Mouse (Mus musculus) brain, embryonic 14.5 days (tissue): ENCODE data around the gene Tex29. TPM values are rescaled to one million over a fixed set of nuclear protein-coding genes. Genes with fewer than 3 reads are reported as not detected.

ENCODE experiments used
- DNase-seq: peaks from one replicate; pipeline ENCODE4 v3.0.0-alpha.2; 2011; ENCODE audit warnings: low read depth
- CTCF ChIP-seq: fragments of 200-500 bp; IDR thresholded peaks from 2 replicates; pipeline ENCODE4 v1.5.1; 2012; ENCODE audit warnings: inconsistent platforms, mild to moderate bottlenecking, moderate library complexity, borderline replicate concordance; ENCODE audit not compliant: insufficient read depth, insufficient read length; ENCODE audit errors: extremely low read depth
- POLR2A ChIP-seq: fragments of 200-500 bp; IDR thresholded peaks from 2 replicates; pipeline ENCODE4 v1.6.1; 2012; ENCODE audit warnings: mild to moderate bottlenecking, inconsistent platforms, borderline replicate concordance; ENCODE audit not compliant: poor library complexity, insufficient read depth, insufficient read length, severe bottlenecking; ENCODE audit errors: extremely low read depth
- polyA plus RNA-seq: library from polyadenylated mRNA; depleted of rRNA; stranded (reverse); fragments of >200 nt; gene quantifications from 2 replicates; pipeline ENCODE4 v1.2.3, GENCODE M21; 2012; rRNA removed

Gene Tex29
- 0.12 TPM in 1 of 2 replicates, not detected in the other for polyA plus RNA-seq

DNA sequence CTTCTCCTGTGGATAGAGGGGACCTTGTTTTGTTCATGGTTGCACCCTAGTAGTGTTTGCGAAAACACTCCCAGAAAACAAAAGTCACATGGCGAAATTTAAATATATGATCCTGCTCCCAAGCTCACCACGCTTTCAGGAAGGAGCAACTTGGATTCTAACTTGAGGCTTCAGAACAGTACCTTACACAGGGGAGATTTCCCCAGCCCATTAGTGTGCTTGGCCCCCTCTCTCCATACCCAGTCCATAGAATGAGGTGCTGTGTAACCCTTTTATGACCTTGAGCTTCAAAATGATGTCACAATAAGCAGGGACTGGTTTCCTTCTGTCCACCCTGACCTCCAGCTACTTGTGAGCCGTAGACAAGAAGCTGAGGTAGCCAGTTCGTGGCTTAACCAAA, at the start of gene Tex29:
Gene Tex29, plus strand, starts transcription at position 301 of the 400 bp plus-strand sequence.
- no peak for TF ChIP-seq POLR2A
- TF ChIP-seq CTCF = no peak
- no peak for DNase-seq

DNA sequence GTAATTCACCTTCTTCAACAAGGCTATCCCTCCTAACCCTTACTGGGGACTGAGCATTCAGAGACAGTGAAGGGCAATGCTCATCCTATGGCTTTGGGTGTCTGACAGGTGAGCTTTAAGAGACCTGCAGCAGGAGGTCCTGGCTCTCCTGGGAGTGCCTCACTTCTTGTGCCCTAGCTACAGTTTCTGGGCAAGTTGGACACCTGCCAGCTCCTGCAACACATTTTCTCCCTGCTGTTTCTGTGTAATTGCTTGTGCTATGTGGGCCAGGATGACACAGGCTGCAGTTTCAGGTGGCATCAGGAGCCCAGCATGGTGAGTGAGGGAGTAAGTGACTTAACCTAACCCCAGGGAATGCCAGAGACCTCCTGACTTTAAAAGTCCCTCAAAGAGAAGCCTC, 45.3 kb upstream of the Tex29 start:
- TF ChIP-seq CTCF = no peak
- no peak for TF ChIP-seq POLR2A
- DNase-seq = peak; percentile 48

DNA sequence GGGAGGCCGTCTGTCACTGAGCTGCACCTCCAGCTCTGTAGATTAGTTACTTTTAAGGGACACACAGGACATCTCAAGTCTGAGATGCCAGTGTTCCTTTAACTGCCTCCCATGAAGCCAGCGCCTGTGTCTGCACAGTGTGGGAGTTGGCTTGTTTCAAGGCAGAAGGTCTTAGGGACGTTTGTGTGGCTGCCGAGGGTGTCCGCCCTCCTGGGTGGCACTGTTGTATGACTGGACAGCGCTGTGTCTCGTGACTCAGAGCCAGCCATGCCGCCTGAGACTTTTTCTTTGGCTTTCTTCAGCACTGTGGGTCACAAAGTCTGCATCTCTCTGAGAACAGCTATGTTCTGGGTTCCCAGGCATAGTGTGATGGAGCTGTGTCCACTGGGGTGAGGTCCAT, 43.1 kb upstream of the Tex29 start:
- DNase-seq = no peak
- TF ChIP-seq POLR2A (no peak), CTCF (no peak)

DNA sequence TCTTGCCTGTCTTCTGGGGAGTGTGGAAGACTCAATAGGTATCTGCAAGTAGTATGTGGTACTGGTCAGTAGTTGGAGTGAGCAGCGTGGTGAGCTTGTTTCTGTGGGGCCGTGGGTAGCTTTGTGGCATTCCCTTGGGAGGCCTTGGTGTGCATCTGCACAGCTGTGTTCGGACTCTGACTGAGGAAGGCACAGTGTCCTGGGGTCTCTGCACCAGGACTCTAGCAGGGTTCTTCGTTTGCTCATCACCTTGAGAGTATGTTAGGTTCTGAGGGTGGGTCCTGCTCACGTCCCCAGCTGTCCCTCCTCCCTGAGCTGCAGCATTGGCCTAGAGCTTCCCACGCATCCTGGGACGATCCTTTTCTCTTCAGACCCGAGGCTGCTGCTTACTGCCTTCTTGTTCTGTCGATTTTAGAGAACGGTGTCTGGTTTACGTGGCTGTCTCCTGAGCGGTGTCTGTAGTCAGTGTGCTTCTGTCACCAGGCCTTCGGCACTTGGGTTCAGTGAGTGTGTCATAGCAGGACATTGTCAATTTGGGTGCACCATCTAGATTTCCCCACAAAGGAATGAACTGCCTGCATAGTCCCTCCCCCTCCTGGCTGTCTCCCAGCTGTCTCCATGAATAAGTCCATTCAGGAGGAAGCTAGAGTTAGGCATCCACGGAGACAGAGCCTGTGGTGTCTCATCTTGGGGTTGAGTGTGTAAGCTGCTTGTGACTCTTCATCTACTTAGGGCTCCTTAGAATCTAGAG, 42.4 kb upstream of the Tex29 start:
- DNase-seq = peak; percentile 65
- no peak for TF ChIP-seq POLR2A
- no peak for TF ChIP-seq CTCF

DNA sequence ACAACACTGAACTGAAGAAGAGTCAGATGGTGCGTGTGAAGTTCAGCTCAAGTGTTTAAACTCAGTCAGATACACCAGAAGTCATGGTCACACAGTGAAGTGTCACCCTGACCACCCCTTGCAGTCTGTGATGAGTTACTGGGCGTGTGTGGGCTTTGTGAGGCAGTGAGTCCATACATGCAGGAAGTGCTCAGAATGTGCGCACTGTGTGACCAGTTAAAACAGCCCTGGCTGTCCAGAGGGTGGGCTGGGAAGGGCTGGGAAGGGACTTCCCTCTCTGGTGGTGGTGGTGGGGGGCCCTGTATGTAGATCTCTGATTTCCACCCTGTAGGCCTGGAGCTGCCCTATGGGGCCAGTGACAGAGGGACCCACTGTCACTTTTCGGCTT, 41.8 kb upstream of the Tex29 start:
- DNase-seq = no peak
- TF ChIP-seq POLR2A (no peak), CTCF (no peak)

DNA sequence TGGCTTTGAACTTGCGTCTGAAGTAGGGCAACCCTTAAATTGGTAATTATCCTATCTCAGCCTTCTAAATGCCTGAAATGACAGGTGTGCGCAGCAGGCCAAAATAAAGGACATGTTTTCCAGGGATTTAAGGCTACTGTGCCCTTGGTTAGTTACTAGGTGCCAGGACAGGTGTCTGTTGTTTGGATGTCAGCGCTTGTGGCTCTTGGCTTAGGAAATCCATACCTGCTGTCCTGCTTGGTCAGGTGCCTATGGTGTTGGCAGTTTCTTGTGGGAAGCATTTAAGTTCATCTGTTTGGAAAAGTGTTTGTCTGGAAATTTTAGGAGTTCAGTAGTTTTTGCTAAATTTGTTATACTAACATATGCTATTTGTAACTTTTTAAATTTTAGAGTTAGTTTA, 41.2 kb upstream of the Tex29 start:
- TF ChIP-seq POLR2A (no peak), CTCF (no peak)
- no peak for DNase-seq

DNA sequence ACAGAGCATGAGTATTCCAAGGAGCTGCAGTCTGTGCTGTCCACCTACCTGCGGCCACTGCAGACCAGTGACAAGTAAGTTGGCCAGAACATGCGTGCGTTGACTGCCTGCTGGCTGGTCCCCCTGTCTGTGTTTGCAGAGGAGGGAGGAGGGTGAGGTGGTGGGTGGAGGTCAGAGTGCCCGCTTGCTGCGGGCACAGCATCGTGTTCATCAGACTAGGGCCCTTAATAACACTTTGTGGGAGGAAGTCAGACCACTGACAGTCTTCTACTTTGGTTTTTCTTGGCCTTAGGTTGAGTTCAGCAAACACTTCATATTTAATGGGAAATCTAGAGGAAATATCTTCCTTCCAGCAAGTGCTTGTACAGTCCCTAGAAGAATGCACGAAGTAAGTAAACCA, 39.8 kb upstream of the Tex29 start:
- DNase-seq = no peak
- no peak for TF ChIP-seq CTCF
- TF ChIP-seq POLR2A = no peak

DNA sequence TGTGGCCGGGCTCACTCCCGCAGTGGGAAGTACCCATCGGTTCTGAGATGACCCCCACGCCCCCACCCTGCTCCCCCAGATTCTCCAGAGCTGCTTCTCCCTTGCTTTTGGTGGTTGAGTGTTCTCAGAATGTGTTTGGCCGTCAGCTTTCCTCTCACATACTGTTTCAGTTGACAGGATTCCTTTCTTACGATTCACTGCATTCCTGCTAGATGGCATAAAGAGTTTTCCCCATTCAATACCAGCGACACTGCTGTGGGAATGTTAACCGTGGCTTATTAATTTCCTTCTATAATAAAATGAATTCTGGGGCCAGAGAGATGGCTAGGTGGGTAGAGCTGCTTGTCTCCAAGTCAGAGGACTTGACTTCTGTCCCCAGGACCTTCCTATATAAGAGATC, 38.7 kb upstream of the Tex29 start:
- peak; percentile 43 for DNase-seq
- TF ChIP-seq POLR2A (no peak), CTCF (no peak)

DNA sequence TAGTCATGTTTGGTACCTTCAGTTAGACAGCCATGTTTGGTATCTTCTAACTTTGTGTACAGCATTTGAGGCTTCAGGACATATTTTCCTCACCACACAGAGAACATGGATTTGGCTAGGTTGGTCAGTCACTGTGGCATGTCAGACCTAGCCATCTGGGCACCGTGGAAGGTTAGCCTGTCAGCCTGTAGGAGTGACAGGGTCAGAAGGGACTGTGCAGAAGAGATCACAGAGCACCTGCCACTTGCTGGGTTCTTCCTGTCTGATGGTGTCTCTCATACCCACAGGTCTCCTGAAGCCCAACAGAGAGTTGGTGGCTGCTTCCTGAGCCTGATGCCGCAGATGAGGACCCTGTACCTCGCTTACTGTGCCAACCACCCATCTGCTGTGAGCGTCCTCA, 35.4 kb upstream of the Tex29 start:
- TF ChIP-seq CTCF (no peak), POLR2A (no peak)
- DNase-seq = no peak

DNA sequence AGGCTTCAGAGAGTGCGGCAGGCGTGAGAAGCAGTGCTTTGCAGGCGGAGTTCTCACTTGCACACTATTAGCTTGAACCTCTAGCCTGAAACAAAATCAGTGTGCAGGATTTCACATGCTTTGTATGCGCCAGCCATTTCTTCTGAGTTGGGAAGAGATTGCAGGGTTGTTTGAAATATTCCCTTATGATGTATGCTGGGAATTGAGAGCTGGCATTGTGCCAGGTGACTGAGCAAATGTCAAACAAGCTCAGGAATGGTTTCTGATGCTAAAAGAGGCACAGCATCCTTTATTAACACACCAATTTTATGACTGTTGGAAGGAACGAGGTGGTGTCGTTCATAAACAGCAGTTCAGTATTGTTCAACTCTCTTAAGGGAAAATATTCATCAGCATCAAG, 34.0 kb upstream of the Tex29 start:
- peak; percentile 64 for DNase-seq
- TF ChIP-seq POLR2A (no peak), CTCF (no peak)

DNA sequence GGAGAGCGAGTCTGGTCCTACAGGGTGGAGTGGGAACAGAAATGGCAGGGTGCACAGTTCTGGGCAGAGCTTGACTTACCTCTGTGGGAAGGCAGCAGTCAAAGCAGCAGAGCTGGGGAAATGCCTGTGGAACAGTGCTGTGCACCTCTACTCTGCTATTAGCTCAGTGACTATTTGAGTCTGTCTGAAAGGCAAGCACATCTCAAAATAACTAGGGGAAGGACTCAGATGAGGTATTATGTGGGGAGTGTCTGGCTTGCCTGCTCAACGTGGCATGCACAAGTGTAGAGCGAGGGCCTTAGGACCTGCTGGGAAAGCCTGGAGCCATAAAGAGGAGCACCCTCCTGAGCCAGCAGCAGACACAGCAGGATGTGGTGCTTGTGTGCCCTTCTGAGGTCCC, 32.9 kb upstream of the Tex29 start:
- no peak for TF ChIP-seq CTCF
- no peak for TF ChIP-seq POLR2A
- DNase-seq = no peak

DNA sequence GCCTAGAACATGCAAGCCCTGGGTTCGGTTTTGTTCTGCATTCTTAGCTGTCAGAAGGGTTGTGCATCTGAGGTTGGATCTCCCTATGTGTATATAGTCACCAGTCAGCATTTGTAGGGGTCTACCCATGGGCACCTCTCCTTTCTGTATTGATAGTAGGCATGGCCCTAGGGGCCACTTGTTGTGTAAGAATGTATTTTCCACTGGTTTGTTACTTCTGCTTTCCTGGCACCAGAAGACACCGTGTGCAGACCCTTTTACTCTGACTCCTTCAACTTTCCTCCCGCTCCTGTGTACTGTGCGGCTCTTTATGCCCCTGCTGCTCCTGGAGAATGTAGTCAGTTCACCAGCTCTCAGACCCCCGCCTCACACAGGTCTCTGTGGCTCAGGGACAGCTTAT, 32.2 kb upstream of the Tex29 start:
- TF ChIP-seq CTCF (no peak), POLR2A (no peak)

DNA sequence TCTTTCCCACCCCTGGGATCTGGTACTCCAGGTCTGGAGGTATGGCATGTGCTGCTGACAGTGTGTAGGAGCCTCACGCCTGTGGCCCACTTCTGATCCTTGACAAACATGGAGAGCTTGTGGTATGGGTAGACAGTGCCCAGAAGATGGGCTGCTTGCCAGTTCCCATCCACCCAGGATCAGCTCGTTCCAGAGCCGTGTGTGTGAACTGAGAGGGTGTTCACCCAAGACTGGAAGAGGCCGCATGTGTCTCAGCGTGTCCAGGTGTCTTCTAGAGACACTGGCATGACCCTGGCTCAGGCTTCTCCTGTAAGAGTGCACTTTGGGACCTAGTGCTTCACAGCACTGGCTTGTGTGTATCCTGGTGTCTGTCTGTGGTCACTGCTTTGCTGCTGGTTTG, 29.8 kb upstream of the Tex29 start:
- no peak for DNase-seq
- TF ChIP-seq CTCF = no peak
- no peak for TF ChIP-seq POLR2A

More for the DNA sequence above, 32.2 kb upstream of the Tex29 start:
- no peak for DNase-seq

DNA sequence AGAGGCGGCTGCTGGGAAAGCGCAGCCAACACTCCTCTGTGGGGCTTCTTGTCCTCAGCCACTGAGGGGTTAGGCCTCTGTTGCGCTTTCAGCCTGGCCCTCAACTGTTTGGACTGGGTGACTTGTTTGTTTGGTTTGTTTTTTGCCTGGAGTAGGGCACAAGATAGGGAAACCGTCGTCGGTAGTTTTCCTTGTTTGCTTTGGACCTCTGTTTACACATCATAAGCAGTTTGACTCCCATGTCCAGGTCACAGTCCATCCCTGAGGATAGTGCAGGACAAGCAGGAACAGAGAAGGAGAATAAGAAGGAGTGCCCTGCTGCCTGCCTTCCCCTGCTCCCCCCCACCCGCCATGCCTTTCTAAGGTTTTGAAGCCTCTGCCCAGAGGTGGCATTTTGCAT, 26.5 kb upstream of the Tex29 start:
- no peak for DNase-seq
- TF ChIP-seq CTCF (no peak), POLR2A (no peak)
